Mouse (Mus musculus) heart, embryonic 12.5 days (tissue): ENCODE results near the gene Hacl1. TPM values are rescaled to one million over a fixed set of nuclear protein-coding genes. Genes with fewer than 3 reads are reported as not detected.

Experiments used
- ATAC-seq: fragments of 200-750 bp; cut with Nextera tagmentation; 2 replicates; pipeline ENCODE4 v1.8.0; 2017; ENCODE audit warnings: moderate TSS enrichment, moderate library complexity; ENCODE audit not compliant: insufficient number of reproducible peaks, low FRiP score
- H3K27ac ChIP-seq: fragments of 300-500 bp; sonication (generic); 2 replicates; pipeline ENCODE4 v1.5.1; 2016; ENCODE audit warnings: mild to moderate bottlenecking, moderate library complexity; ENCODE audit not compliant: poor library complexity, severe bottlenecking
- H3K27me3 ChIP-seq: fragments of 300-500 bp; sonication (generic); replicated peaks from 2 replicates; pipeline ENCODE4 v1.6.1; 2016; ENCODE audit warnings: mild to moderate bottlenecking, moderate library complexity
- H3K36me3 ChIP-seq: fragments of 300-500 bp; sonication (generic); 2 replicates; pipeline ENCODE4 v1.6.1; 2016; ENCODE audit warnings: mild to moderate bottlenecking, moderate library complexity
- H3K4me1 ChIP-seq: fragments of 300-500 bp; sonication (generic); replicated peaks from 2 replicates; pipeline ENCODE4 v1.6.1; 2016; ENCODE audit warnings: mild to moderate bottlenecking
- H3K4me2 ChIP-seq: fragments of 300-500 bp; sonication (generic); 2 replicates; pipeline ENCODE4 v1.6.1; 2016; ENCODE audit warnings: mild to moderate bottlenecking, moderate library complexity
- H3K4me3 ChIP-seq: fragments of 300-500 bp; sonication (generic); 2 replicates; pipeline ENCODE4 v1.5.1; 2016; ENCODE audit warnings: mild to moderate bottlenecking
- H3K9ac ChIP-seq: fragments of 300-500 bp; sonication (generic); 2 replicates; pipeline ENCODE4 v1.6.1; 2016; ENCODE audit warnings: mild to moderate bottlenecking, moderate library complexity
- H3K9me3 ChIP-seq: fragments of 300-500 bp; sonication (generic); replicated peaks from 2 replicates; pipeline ENCODE4 v1.6.1; 2016; ENCODE audit warnings: mild to moderate bottlenecking, moderate library complexity
- WGBS: fragments of 180-500 bp; shearing (Covaris S2); methylation state at CpG from one replicate; pipeline ENCODE4 v1.1.7; 2016; 5-methylcytosine and 5-hydroxymethylcytosine counted together
- polyA plus RNA-seq: library from polyadenylated mRNA; unstranded; fragments of >200 nt; fragmentation: Nextera tagmentation; extraction: Ambion mirVana; gene quantifications from 2 replicates; pipeline ENCODE4 v1.2.1, GENCODE M21; 2016

Gene Hacl1
- polyA plus RNA-seq, 1 experiment from 2014 or later = 13.2 TPM

DNA sequence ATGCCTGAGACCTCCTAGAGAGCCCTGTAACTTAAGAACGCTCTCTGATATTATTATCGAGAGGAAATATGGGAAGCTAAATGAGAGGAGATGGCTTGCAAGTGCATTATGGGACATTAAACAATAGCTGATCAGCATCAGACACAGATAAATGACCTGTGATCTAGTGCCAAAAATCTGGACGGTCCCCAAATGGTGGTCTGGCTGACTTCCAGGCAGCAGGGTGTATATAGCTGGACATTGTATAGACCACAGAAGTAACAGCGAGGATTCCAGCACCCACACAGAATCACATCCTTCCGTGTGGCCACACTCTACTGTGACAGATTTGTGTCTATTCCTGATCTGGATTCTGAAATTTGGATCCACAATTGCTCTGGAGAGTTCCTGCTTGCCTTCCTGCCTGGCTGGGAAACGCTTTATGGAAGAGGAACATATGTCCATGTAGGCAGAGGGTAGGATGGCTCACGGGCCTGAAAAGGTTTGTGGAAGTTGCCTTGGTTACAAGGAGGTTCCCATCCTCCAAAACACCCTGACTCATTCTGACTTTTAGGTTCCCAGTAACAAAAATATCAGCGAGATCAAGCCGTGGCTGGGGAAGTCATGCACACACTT lies 68.4 kb downstream of the Hacl1 start:
- no peak for ATAC-seq

DNA sequence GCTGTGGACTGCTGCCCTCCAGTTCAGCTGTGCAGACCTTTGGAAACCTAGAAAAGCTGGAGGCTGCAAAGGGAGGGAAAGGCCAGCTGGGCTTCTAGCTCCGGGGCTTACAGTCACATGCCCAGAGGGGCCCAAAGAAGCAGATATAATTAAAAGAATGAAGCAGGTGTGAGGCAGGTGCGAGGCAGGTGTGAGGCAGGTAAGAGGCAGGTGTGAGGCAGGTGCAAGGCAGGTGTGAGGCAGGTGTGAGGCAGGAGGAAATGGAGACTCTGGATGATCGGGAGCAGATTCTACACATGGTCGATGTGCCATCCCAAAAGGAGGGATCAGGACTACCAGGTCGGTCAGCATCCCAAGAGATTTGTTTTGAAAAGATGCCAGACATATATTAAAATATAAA lies 69.7 kb downstream of the Hacl1 start:
- Histone ChIP-seq H3K9ac (no peak overlapping the region), H3K9me3 (no peaks in the 10 kb centered on the region), H3K36me3 (no peaks in the 10 kb centered on the region), H3K27me3 (no peaks in the 10 kb centered on the region), H3K4me2 (no peak overlapping the region), H3K4me1 (peaks cover 52% of the 10 kb centered on the region), H3K27ac (no peak overlapping the region), H3K4me3 (no peak overlapping the region)
- WGBS = 89% methylated on average over 5 of the region's 5 CpGs
- no peak for ATAC-seq

More for the DNA sequence above, 68.4 kb downstream of the Hacl1 start:
- Histone ChIP-seq H3K4me1 (peaks cover 64% of the 10 kb centered on the region), H3K27me3 (no peaks in the 10 kb centered on the region), H3K4me2 (no peak overlapping the region), H3K9ac (no peak overlapping the region), H3K36me3 (no peaks in the 10 kb centered on the region), H3K4me3 (no peak overlapping the region), H3K27ac (no peak overlapping the region), H3K9me3 (no peaks in the 10 kb centered on the region)
- WGBS = 78% methylated on average over 9 of the region's 9 CpGs

DNA sequence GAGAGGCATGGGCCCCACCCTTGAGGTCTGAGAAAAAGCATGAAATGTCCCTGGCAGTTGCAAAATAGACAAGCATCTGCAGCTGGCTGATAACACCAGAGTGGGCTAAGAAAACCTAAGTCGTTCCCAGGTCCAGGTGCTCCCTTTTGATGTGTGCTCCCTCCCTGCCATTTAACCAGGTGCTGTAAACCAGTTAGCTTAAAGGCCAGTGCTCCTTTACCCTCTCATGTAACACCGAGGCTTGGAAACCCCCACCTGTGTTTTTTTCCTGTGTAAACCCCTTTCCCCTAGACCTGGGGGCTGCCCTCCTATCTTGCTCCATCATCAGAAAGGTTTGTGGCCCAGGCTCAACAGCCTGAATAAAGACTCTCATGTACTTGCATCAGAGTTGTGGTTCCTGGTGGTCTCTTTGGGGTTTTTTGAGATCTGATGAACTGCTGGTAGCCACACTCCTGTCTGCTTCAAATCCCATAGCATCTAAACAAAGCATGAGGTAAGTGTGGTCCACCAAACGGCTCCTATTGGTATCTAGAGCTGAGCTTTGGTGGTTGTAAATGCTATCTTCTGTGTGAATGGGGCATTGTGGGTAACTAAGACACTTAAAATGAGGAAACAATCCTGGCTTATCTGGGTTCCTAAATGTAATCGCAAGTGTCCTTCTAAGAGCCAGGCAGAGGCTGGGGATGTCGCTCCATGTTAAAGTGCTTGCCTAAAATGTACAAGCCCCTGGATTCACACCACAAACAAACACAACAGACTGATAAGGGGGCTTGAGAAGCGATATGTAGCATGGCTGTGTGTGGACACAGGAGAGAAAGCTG lies 70.7 kb downstream of the Hacl1 start:
- Histone ChIP-seq H3K9ac (no peak overlapping the region), H3K9me3 (no peaks in the 10 kb centered on the region), H3K4me2 (no peak overlapping the region), H3K27ac (no peak overlapping the region), H3K4me3 (no peak overlapping the region), H3K4me1 (peaks cover 47% of the 10 kb centered on the region), H3K36me3 (no peaks in the 10 kb centered on the region), H3K27me3 (no peaks in the 10 kb centered on the region)
- WGBS = 24% methylated on average over 6 of the region's 6 CpGs
- ATAC-seq = no peak

DNA sequence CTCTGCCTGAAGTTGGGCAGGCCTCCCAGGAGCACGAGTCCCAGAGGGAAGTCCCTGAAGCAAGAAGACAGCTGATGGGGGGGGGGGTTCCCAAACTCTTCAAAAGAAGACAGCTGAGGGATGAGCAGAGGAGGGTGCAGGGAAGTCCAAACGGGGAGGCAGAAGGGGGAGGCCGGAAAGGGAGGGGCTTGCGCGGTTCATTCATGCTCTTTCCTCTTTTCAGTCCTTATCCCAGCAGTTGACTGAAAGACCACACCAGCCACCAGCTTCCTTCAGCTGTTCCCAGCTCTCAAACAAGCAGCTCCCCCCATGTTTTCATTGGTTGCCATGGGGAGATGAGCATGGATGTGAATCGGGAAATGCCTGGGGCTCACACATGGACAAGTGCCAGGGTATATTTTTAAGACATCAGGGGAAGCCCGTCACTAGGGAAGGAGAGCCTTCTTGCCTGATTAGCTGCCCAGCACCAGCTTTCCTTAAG lies 71.9 kb downstream of the Hacl1 start:
- H3K36me3 ChIP-seq = no peaks in the 10 kb centered on the region
- peak; percentile 40; the same call in 1 of the 2 replicates for ATAC-seq
- no peak overlapping the region for H3K9ac ChIP-seq
- H3K4me2 ChIP-seq = no peak overlapping the region
- H3K4me1 ChIP-seq = peaks cover 54% of the 10 kb centered on the region
- peak overlapping the region; percentile 36 for H3K27ac ChIP-seq
- H3K27me3 ChIP-seq = no peaks in the 10 kb centered on the region
- 41% methylated on average over 7 of the region's 7 CpGs for WGBS
- H3K4me3 ChIP-seq = no peak overlapping the region
- no peaks in the 10 kb centered on the region for H3K9me3 ChIP-seq

DNA sequence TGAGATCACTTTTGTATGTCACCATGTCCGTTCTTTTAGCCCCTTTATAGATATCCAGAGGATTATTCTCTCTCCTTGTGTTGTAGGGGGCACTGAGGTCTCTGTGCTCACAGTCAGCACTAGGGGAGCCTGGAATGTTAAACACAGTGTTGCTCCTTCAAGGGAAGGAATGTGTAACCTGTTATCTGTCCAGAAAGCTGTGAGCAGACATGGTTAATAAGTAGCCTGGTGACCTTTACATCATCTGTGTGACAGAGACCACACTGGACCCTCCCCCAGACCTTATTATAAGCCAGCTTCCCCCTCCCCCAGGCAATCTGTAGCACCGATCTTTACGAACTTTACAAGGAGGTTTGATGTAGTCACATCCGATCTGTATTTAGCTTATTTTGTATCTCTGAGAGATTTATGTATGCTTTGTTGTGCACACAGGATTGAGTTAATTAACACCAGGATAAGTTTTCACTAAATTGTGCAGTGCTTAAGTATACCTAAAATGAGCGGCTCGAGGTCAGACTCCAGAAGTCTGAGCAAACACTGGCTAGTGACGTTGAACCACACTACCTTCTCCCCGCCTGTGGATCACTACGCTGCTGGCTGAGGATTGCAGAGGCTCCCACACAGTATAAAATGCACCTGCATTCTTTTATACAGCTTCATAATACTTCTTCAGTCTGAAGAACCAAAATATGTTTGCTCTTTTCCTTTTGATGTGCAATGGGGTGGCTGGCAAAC lies 75.4 kb downstream of the Hacl1 start:
- WGBS = 66% methylated on average over 9 of the region's 9 CpGs
- H3K36me3 ChIP-seq = no peaks in the 10 kb centered on the region
- no peak overlapping the region; the same call in 1 of the 2 replicates for H3K9ac ChIP-seq
- H3K4me2 ChIP-seq = 0 out of 2 replicates have a peak overlapping the region, but pooled peaks have one; percentile 5
- H3K4me3 ChIP-seq = no peak overlapping the region
- H3K9me3 ChIP-seq = no peaks in the 10 kb centered on the region
- peaks cover 61% of the 10 kb centered on the region for H3K4me1 ChIP-seq
- H3K27ac ChIP-seq = peak overlapping the region; percentile 77
- 0 out of 2 replicates have a peak, but pooled peaks cover 5% of the 10 kb centered on the region for H3K27me3 ChIP-seq
- ATAC-seq = no peak

DNA sequence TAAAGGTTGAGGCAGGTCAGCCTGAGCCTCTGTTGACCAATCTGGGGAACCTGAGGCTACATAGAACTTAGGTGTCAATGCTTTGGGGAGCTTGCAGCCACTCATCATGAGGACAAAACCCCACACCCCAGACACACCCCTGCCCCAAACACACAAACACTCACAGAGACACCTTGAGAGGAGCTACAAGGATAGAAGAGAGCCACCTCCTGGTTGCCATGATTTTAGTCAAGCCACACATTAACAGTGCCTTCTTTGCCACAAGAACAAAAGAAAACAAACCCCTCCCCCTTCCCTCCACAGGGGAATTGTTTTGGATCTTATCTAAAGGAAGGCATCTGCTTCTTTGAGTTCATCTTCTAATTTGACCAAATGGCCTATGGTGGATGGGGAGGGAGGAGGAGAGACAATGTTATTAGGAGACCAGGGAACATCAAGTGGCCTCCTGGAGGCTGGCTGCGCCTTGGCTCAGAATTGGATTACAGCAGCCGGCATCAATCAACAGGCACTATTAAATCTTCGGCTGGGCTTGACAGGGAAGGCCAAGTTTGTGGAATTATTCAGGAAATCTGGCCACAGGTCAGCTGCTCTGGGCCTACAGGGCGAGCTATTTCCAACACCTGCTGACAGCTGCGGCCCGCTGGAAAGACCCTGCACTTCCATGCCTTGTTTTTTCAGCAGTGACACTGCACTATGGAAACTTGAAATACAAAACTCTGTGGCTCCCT lies 76.5 kb downstream of the Hacl1 start:
- Histone ChIP-seq H3K36me3 (no peaks in the 10 kb centered on the region), H3K4me3 (no peak overlapping the region), H3K4me2 (0 out of 2 replicates have a peak overlapping the region, but pooled peaks have one; percentile 5), H3K27ac (peak overlapping the region; percentile 77), H3K27me3 (0 out of 2 replicates have a peak, but pooled peaks cover 5% of the 10 kb centered on the region), H3K9me3 (no peaks in the 10 kb centered on the region), H3K4me1 (peaks cover 61% of the 10 kb centered on the region), H3K9ac (no peak overlapping the region)
- no peak for ATAC-seq
- 6% methylated on average over 6 of the region's 6 CpGs for WGBS

DNA sequence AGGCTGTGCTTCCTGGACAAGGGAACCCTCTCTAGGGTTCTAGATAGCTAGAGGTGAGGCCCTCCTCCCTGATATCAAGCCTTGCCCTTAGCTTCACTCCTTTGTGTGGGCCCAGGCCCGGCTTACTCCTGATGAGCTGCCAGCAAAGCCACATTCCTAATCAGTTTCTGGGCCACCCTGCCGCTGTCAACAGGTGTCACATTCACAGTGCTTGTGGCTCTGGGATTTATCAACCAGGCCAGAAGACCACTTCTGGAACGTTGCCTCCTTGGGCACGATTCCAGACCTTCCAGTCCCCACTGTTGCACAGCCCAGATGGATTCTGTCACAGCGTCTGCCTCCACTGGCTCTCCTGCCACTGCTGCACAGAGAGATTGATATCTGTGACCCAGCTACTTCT lies 80.2 kb downstream of the Hacl1 start:
- 2% methylated on average over 5 of the region's 5 CpGs for WGBS
- Histone ChIP-seq H3K27me3 (peaks cover 12% of the 10 kb centered on the region; the same call in 1 of the 2 replicates), H3K27ac (peak overlapping the region; percentile 67), H3K9ac (no peak overlapping the region), H3K9me3 (no peaks in the 10 kb centered on the region), H3K36me3 (no peaks in the 10 kb centered on the region), H3K4me1 (peaks cover 55% of the 10 kb centered on the region), H3K4me2 (no peak overlapping the region), H3K4me3 (no peak overlapping the region)
- ATAC-seq = peak; percentile 81

DNA sequence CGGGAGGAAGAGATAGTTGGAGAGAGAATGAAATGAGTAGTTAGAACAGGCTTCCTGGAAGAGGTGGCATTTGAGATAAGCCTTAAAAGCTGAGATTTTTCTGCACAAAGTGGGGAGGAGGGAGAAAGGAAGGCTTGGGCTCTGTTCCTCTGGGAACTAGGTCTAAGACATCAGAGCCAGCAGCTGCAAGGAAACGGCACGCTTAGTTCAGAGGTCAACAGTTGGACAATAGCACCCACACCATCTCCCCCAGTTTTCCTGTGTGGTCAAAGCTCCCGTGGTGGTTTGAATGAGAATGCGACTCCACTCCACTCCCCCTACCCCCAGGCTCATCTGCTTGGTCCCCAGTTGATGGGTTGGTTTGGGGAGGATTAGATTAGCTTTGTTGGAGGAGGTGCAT lies 81.9 kb downstream of the Hacl1 start:
- no peak overlapping the region for H3K27ac ChIP-seq
- no peak overlapping the region for H3K4me2 ChIP-seq
- H3K27me3 ChIP-seq = peaks cover 12% of the 10 kb centered on the region; the same call in 1 of the 2 replicates
- peaks cover 42% of the 10 kb centered on the region for H3K4me1 ChIP-seq
- no peak overlapping the region for H3K9ac ChIP-seq
- no peak for ATAC-seq
- no peaks in the 10 kb centered on the region for H3K9me3 ChIP-seq
- H3K4me3 ChIP-seq = no peak overlapping the region
- H3K36me3 ChIP-seq = no peaks in the 10 kb centered on the region
- WGBS = 49% methylated on average over 5 of the region's 5 CpGs

DNA sequence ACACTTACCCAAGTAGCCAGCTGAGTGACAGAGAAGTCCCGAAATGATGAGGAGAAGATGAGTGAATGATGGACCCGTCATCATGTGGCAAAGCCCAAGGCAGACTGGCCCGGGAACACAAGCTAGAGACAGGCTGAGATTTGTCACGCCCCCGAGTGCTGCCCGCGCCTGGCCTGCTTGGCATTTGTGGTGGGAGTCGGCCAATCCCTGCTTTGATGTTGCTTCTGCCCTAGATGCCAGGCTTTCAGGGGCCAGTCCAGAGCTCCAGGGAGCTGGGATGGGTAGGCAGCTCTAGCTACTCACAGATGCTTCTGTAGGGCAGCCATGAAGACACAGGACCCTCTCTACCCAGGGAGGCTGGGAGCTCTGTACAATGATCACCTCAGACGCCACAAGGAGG lies 83.3 kb downstream of the Hacl1 start:
- 74% methylated on average over 9 of the region's 9 CpGs for WGBS
- ATAC-seq = no peak
- no peak overlapping the region for H3K4me2 ChIP-seq
- no peak overlapping the region for H3K9ac ChIP-seq
- H3K4me1 ChIP-seq = peaks cover 38% of the 10 kb centered on the region
- H3K4me3 ChIP-seq = no peak overlapping the region
- H3K27me3 ChIP-seq = peaks cover 12% of the 10 kb centered on the region; the same call in 1 of the 2 replicates
- H3K27ac ChIP-seq = no peak overlapping the region
- H3K36me3 ChIP-seq = no peaks in the 10 kb centered on the region
- H3K9me3 ChIP-seq = no peaks in the 10 kb centered on the region

DNA sequence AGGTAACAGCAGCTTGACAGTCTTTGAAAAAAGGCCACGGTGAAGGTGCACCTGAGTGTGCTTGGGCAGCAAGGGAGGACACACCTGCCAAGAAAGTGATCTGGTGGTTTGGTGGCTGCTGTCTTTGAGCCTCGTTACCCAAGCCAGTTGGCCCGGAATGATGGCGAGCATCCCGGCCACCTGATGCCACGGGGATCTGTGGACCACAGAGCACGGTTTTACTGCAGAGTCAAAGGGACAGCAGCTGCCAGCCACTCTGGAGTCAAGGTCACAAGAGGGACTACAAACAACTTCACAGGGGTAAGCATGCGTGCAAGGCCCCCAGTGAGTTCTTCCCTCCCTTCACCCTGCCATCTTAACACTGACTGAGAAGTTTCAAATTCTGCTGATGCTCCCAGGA lies 83.8 kb downstream of the Hacl1 start:
- no peak overlapping the region for H3K4me2 ChIP-seq
- 80% methylated on average over 8 of the region's 8 CpGs for WGBS
- H3K9me3 ChIP-seq = no peaks in the 10 kb centered on the region
- no peak overlapping the region for H3K9ac ChIP-seq
- peaks cover 38% of the 10 kb centered on the region for H3K4me1 ChIP-seq
- no peaks in the 10 kb centered on the region for H3K36me3 ChIP-seq
- no peak for ATAC-seq
- H3K27ac ChIP-seq = no peak overlapping the region
- no peak overlapping the region for H3K4me3 ChIP-seq
- H3K27me3 ChIP-seq = peaks cover 11% of the 10 kb centered on the region; the same call in 1 of the 2 replicates
